Mouse (Mus musculus) forebrain, postnatal 0 days (tissue): ENCODE measurements around the gene Cenpe. TPM values are rescaled to one million over a fixed set of nuclear protein-coding genes. Genes with fewer than 3 reads are reported as not detected.

Experiments used
- ATAC-seq: fragments of 200-750 bp; cut with Nextera tagmentation; 2 replicates; pipeline ENCODE4 v1.8.0; 2017; ENCODE audit warnings: mild to moderate bottlenecking, moderate library complexity
- DNase-seq: peaks from one replicate; pipeline ENCODE4 v3.0.0-alpha.2; 2015
- H3K27ac ChIP-seq: fragments of 300-500 bp; sonication (generic); 2 replicates; pipeline ENCODE4 v1.5.1; 2014; ENCODE audit warnings: low read depth, mild to moderate bottlenecking, antibody characterized with exemption, low read length, moderate library complexity, mixed read lengths
- H3K27me3 ChIP-seq: fragments of 300-500 bp; sonication (generic); 2 replicates; pipeline ENCODE4 v1.6.1; 2014; ENCODE audit warnings: mild to moderate bottlenecking, low read length, mixed read lengths; ENCODE audit not compliant: insufficient read depth
- H3K36me3 ChIP-seq: fragments of 300-500 bp; sonication (generic); 2 replicates; pipeline ENCODE4 v1.6.1; 2014; ENCODE audit warnings: mild to moderate bottlenecking, moderate library complexity; ENCODE audit not compliant: insufficient read depth
- H3K4me1 ChIP-seq: fragments of 300-500 bp; sonication (generic); 2 replicates; pipeline ENCODE4 v1.6.1; 2014; ENCODE audit warnings: antibody characterized with exemption; ENCODE audit not compliant: insufficient read depth
- H3K4me2 ChIP-seq: fragments of 300-500 bp; sonication (generic); 2 replicates; pipeline ENCODE4 v1.6.1; 2014; ENCODE audit warnings: low read depth, mild to moderate bottlenecking, moderate library complexity
- H3K4me3 ChIP-seq: fragments of 300-500 bp; sonication (generic); 2 replicates; pipeline ENCODE4 v1.5.1; 2014; ENCODE audit warnings: low read depth, low read length, mixed read lengths
- H3K9ac ChIP-seq: fragments of 300-500 bp; sonication (generic); 2 replicates; pipeline ENCODE4 v1.6.1; 2014; ENCODE audit warnings: mild to moderate bottlenecking
- H3K9me3 ChIP-seq: fragments of 300-500 bp; sonication (generic); 2 replicates; pipeline ENCODE4 v1.6.1; 2016; ENCODE audit warnings: low read length
- CTCF ChIP-seq: sonication (generic); IDR thresholded peaks from 2 replicates; pipeline ENCODE4 v1.5.1; 2016; ENCODE audit warnings: antibody characterized with exemption, control low read depth, low read depth
- WGBS: fragments of 180-500 bp; shearing (Covaris S2); extraction: QIAGEN DNeasy Blood & Tissue Kit; methylation state at CpG from one replicate; pipeline ENCODE4 v1.1.7; 2014; 5-methylcytosine and 5-hydroxymethylcytosine counted together
- polyA plus RNA-seq: library from polyadenylated mRNA; unstranded; fragments of >200 nt; fragmentation: Nextera tagmentation; extraction: Ambion mirVana; gene quantifications from 2 replicates; pipeline ENCODE4 v1.2.1, GENCODE M21; 2015
- total RNA-seq: library from RNA; depleted of rRNA; stranded (reverse); fragments of >200 nt; gene quantifications from 2 replicates; pipeline ENCODE4 v1.2.3, GENCODE M21; 2014; rRNA removed

Gene Cenpe
- total and polyA plus RNA-seq, 2 experiments from 2014 or later, result 2.7 to 6.9 TPM

- no peak overlapping the region for H3K4me3 ChIP-seq
- no peaks in the 10 kb centered on the region for H3K36me3 ChIP-seq
- 2% methylated on average over 2 of the region's 2 CpGs for WGBS
- no peak overlapping the region for H3K4me2 ChIP-seq
- no peaks in the 10 kb centered on the region for H3K9me3 ChIP-seq
- H3K27me3 ChIP-seq, result no peaks in the 10 kb centered on the region
- DNase-seq (no peak), ATAC-seq (no peak)
- no peak overlapping the region for H3K9ac ChIP-seq
- no peak for TF ChIP-seq CTCF
- no peak overlapping the region for H3K27ac ChIP-seq
- no peaks in the 10 kb centered on the region; the same call in 1 of the 2 replicates for H3K4me1 ChIP-seq
Measured at GRCm38 (mm10) chr3:135312916-135313491, 100.7 kb downstream of the Cenpe start.

GRCm38 (mm10) chr3:135313727-135314126 is 101.4 kb downstream of the Cenpe start:
- H3K36me3 ChIP-seq, result no peaks in the 10 kb centered on the region
- no peak overlapping the region for H3K4me2 ChIP-seq
- H3K27me3 ChIP-seq, result no peaks in the 10 kb centered on the region
- H3K9ac ChIP-seq, result no peak overlapping the region
- H3K27ac ChIP-seq, result no peak overlapping the region
- no peaks in the 10 kb centered on the region for H3K9me3 ChIP-seq
- TF ChIP-seq CTCF, result no peak
- H3K4me1 ChIP-seq, result no peaks in the 10 kb centered on the region
- peak; percentile 86 for ATAC-seq
- 26% methylated on average over 2 of the region's 2 CpGs for WGBS
- no peak overlapping the region for H3K4me3 ChIP-seq
- DNase-seq, result no peak

GRCm38 (mm10) chr3:135314811-135315210 is 102.5 kb downstream of the Cenpe start:
- Histone ChIP-seq H3K27me3 (no peaks in the 10 kb centered on the region), H3K4me1 (no peaks in the 10 kb centered on the region), H3K36me3 (no peaks in the 10 kb centered on the region), H3K27ac (no peak overlapping the region), H3K9me3 (no peaks in the 10 kb centered on the region), H3K4me2 (no peak overlapping the region), H3K9ac (no peak overlapping the region), H3K4me3 (no peak overlapping the region)
- 67% methylated on average over 2 of the region's 2 CpGs for WGBS
- 0 out of 2 replicates have a peak, but pooled peaks have one; percentile 14 for ATAC-seq
- DNase-seq, result no peak
- TF ChIP-seq CTCF, result no peak

- Histone ChIP-seq H3K9ac (no peak overlapping the region), H3K36me3 (no peaks in the 10 kb centered on the region), H3K4me1 (no peaks in the 10 kb centered on the region), H3K4me2 (no peak overlapping the region), H3K9me3 (no peaks in the 10 kb centered on the region), H3K27me3 (no peaks in the 10 kb centered on the region), H3K27ac (no peak overlapping the region), H3K4me3 (no peak overlapping the region)
- no peak for DNase-seq
- ATAC-seq, result no peak
- no peak for TF ChIP-seq CTCF
- 94% methylated on average over 9 of the region's 9 CpGs for WGBS
Measured at GRCm38 (mm10) chr3:135315720-135316425, 103.5 kb downstream of the Cenpe start.

GRCm38 (mm10) chr3:135318331-135318730 is 106.0 kb downstream of the Cenpe start:
- Histone ChIP-seq H3K9me3 (no peaks in the 10 kb centered on the region), H3K27ac (no peak overlapping the region), H3K36me3 (no peaks in the 10 kb centered on the region), H3K4me1 (no peaks in the 10 kb centered on the region), H3K4me3 (no peak overlapping the region), H3K4me2 (no peak overlapping the region), H3K9ac (no peak overlapping the region), H3K27me3 (no peaks in the 10 kb centered on the region)
- ATAC-seq, result no peak
- WGBS, result 88% methylated on average over 11 of the region's 11 CpGs
- DNase-seq, result no peak
- no peak for TF ChIP-seq CTCF

Other genes with a start within 250 kb of the Cenpe start
- gene Bdh2, start 68.7 kb downstream of the Cenpe start, total RNA-seq, result 3.1 and 3.2 TPM in 2 replicates
- 4.9 and 5.1 TPM in 2 replicates for gene Bdh2, start 68.7 kb downstream of the Cenpe start, polyA plus RNA-seq
- gene Slc9b2, start 95.2 kb downstream of the Cenpe start, total RNA-seq, result 2.6 and 3.6 TPM in 2 replicates
- 1.8 and 2.3 TPM in 2 replicates for gene Slc9b2, start 95.2 kb downstream of the Cenpe start, polyA plus RNA-seq
- not detected in 2 replicates for gene Slc9b1, start 135.5 kb downstream of the Cenpe start, total RNA-seq
- gene Slc9b1, start 135.5 kb downstream of the Cenpe start, polyA plus RNA-seq, result not detected in 2 replicates
- 29.0 and 41.5 TPM in 2 replicates for gene Cisd2, start 211.4 kb downstream of the Cenpe start, total RNA-seq
- gene Cisd2, start 211.4 kb downstream of the Cenpe start, polyA plus RNA-seq, result 29.7 and 41.1 TPM in 2 replicates
- gene Ube2d3, start 225.6 kb downstream of the Cenpe start, total RNA-seq, result 483 and 607 TPM in 2 replicates
- 333 and 341 TPM in 2 replicates for gene Ube2d3, start 225.6 kb downstream of the Cenpe start, polyA plus RNA-seq